ENCODE assay signal across 8 mouse cellular contexts in the genomic region with DNA sequence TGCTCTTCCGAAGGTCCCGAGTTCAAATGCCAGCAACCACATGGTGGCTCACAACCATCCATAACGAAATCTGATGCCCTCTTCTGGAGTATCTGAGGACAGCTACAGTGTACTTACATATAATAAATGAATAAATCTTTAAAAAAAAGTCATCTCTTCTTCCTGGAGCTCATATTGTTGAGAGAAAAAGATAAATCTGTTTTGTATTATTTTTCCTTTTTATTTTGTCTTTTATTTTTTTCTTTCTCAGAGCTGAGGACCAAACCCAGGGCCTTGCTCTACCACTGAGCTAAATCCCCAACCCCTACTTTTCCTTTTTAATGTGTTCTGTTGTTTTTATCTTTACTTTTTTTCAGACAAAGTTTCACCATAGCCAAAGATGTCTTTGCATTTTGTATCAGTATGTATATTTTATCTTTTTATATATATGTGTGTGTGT. TPM values are rescaled to one million over a fixed set of nuclear protein-coding genes. Genes with fewer than 3 reads are reported as not detected.
DNase-seq lines count a peak whose midpoint lies in the region; ATAC-seq and TF ChIP-seq lines count a peak whose summit lies in the region.
"Not testable (repeated sequence)": the region's sequence is repeated elsewhere in the genome, so short reads cannot be mapped to it uniquely, and the experiment has no call there.

No protein-coding gene starts in this region.

- 0 out of 2 replicates have a peak, but pooled peaks have one; percentile 5 for TF ChIP-seq CTCF in cerebellum, adult 2 months (IDR thresholded peaks at IDR 0.05; ENCODE audit: borderline replicate concordance, insufficient read depth, low read depth, low read length)
- not testable (repeated sequence) for TF ChIP-seq CTCF in olfactory bulb, adult 2 months (IDR thresholded peaks at IDR 0.05; ENCODE audit: insufficient read depth, low read depth, low read length)

- peak overlapping the region; percentile 41 for H3K9ac ChIP-seq in forebrain, embryonic 15.5 days (replicated peaks)
- not testable (repeated sequence) for H3K9ac ChIP-seq in hindbrain, embryonic 11.5 days (ENCODE audit: low read depth, low read length); midbrain, embryonic 11.5 days (ENCODE audit: low read length)
- peak overlapping the region; percentile 50; the same call in 1 of the 2 replicates for H3K9ac ChIP-seq in kidney, embryonic 15.5 days
- H3K9ac ChIP-seq in liver, embryonic 13.5 days, result peak overlapping the region; percentile 71

- peak overlapping the region; percentile 60 for H3K4me2 ChIP-seq in forebrain, embryonic 15.5 days (replicated peaks)
- H3K4me2 ChIP-seq in hindbrain, embryonic 11.5 days (replicated peaks; ENCODE audit: low read depth, low read length), result peak overlapping the region; percentile 50
- peak overlapping the region; percentile 73 for H3K4me2 ChIP-seq in kidney, embryonic 15.5 days
- H3K4me2 ChIP-seq in liver, embryonic 13.5 days, result peak overlapping the region; percentile 75
- peak overlapping the region; percentile 49 for H3K4me2 ChIP-seq in midbrain, embryonic 11.5 days

- H3K4me1 ChIP-seq in cerebellum, adult 2 months (ENCODE audit: control insufficient read depth, insufficient read depth, low read length); hindbrain, embryonic 11.5 days (replicated peaks; ENCODE audit: control insufficient read depth, insufficient read depth, low read length); olfactory bulb, adult 2 months (ENCODE audit: control insufficient read depth, insufficient read depth, low read length): not testable (repeated sequence)
- peaks cover 26% of the 10 kb centered on the region for H3K4me1 ChIP-seq in forebrain, embryonic 15.5 days
- peaks cover 23% of the 10 kb centered on the region for H3K4me1 ChIP-seq in kidney, embryonic 15.5 days
- peaks cover 37% of the 10 kb centered on the region for H3K4me1 ChIP-seq in liver, embryonic 13.5 days (replicated peaks)
- H3K4me1 ChIP-seq in midbrain, embryonic 11.5 days (ENCODE audit: control insufficient read depth, insufficient read depth, low read length), result peaks cover 14% of the 10 kb centered on the region

- not testable (repeated sequence) for H3K27me3 ChIP-seq in cerebellum, adult 2 months (ENCODE audit: control insufficient read depth, insufficient read depth, low read length); forebrain, embryonic 15.5 days; hindbrain, embryonic 11.5 days (ENCODE audit: control insufficient read depth, insufficient read depth, low read length); kidney, embryonic 15.5 days; liver, embryonic 13.5 days; midbrain, embryonic 11.5 days (ENCODE audit: control insufficient read depth, insufficient read depth, low read length)

- peaks cover 15% of the 10 kb centered on the region for H3K36me3 ChIP-seq in forebrain, embryonic 15.5 days
- H3K36me3 ChIP-seq in hindbrain, embryonic 11.5 days (ENCODE audit: control insufficient read depth, insufficient read depth, low read length); midbrain, embryonic 11.5 days (ENCODE audit: control insufficient read depth, insufficient read depth, low read length): not testable (repeated sequence)
- peaks cover 31% of the 10 kb centered on the region for H3K36me3 ChIP-seq in kidney, embryonic 15.5 days
- peaks cover 29% of the 10 kb centered on the region for H3K36me3 ChIP-seq in liver, embryonic 13.5 days

- H3K9me3 ChIP-seq in forebrain, embryonic 15.5 days; hindbrain, embryonic 11.5 days (ENCODE audit: control insufficient read depth, low read length); kidney, embryonic 15.5 days (replicated peaks); liver, embryonic 13.5 days (replicated peaks); midbrain, embryonic 11.5 days (ENCODE audit: control insufficient read depth, low read length): not testable (repeated sequence)

- peak; percentile 56 for DNase-seq in A20 (ENCODE audit: low read depth, low spot score)
- DNase-seq in cerebellum, adult 2 months; hindbrain, embryonic 11.5 days (ENCODE audit: low spot score); liver, embryonic 13.5 days; midbrain, embryonic 11.5 days (ENCODE audit: low spot score, missing footprints): not testable (repeated sequence)

- H3K27ac ChIP-seq in cerebellum, adult 2 months (ENCODE audit: insufficient read depth, low read length), result peak overlapping the region; percentile 19; the same call in 1 of the 2 replicates
- H3K27ac ChIP-seq in forebrain, embryonic 15.5 days (replicated peaks), result peak overlapping the region; percentile 88
- not testable (repeated sequence) for H3K27ac ChIP-seq in hindbrain, embryonic 11.5 days (ENCODE audit: low read depth, low read length); midbrain, embryonic 11.5 days (ENCODE audit: low read depth, low read length)
- H3K27ac ChIP-seq in kidney, embryonic 15.5 days, result peak overlapping the region; percentile 99
- peak overlapping the region; percentile 95 for H3K27ac ChIP-seq in liver, embryonic 13.5 days
- H3K27ac ChIP-seq in olfactory bulb, adult 2 months (ENCODE audit: insufficient read depth, low read depth, low read length), result peak overlapping the region; percentile 70; the same call in 1 of the 2 replicates

- peak; percentile 44 for ATAC-seq in forebrain, embryonic 15.5 days (replicated peaks)
- ATAC-seq in hindbrain, embryonic 11.5 days (ENCODE audit: low FRiP score), result peak; percentile 49; the same call in 1 of the 2 replicates
- 0 out of 2 replicates have a peak, but pooled peaks have one; percentile 20 for ATAC-seq in kidney, embryonic 15.5 days (replicated peaks; ENCODE audit: low FRiP score)
- ATAC-seq in liver, embryonic 13.5 days (ENCODE audit: low read depth), result peak; percentile 27
- peak; percentile 22; the same call in 1 of the 2 replicates for ATAC-seq in midbrain, embryonic 11.5 days (ENCODE audit: low FRiP score)

- peak overlapping the region; percentile 48 for H3K4me3 ChIP-seq in cerebellum, adult 2 months (replicated peaks; ENCODE audit: insufficient read depth, low read depth, low read length)
- H3K4me3 ChIP-seq in forebrain, embryonic 15.5 days, result peak overlapping the region; percentile 81
- H3K4me3 ChIP-seq in hindbrain, embryonic 11.5 days (ENCODE audit: low read depth, low read length), result peak overlapping the region; percentile 89
- peak overlapping the region; percentile 84 for H3K4me3 ChIP-seq in kidney, embryonic 15.5 days (replicated peaks)
- H3K4me3 ChIP-seq in liver, embryonic 13.5 days (replicated peaks), result peak overlapping the region; percentile 84
- peak overlapping the region; percentile 85 for H3K4me3 ChIP-seq in midbrain, embryonic 11.5 days (ENCODE audit: low read depth, low read length)
- peak overlapping the region; percentile 52 for H3K4me3 ChIP-seq in olfactory bulb, adult 2 months (ENCODE audit: insufficient read depth, low read depth, low read length)

- under 1% methylated on average over 3 of the region's 3 CpGs for WGBS in cerebellum, adult 2 months
- 9% methylated on average over 3 of the region's 3 CpGs for WGBS in forebrain, embryonic 15.5 days
- WGBS in hindbrain, embryonic 11.5 days, result 5% methylated on average over 3 of the region's 3 CpGs
- 4% methylated on average over 3 of the region's 3 CpGs for WGBS in kidney, embryonic 15.5 days
- WGBS in liver, embryonic 13.5 days (ENCODE audit: insufficient replicate concordance), result 2% methylated on average over 3 of the region's 3 CpGs
- 10% methylated on average over 3 of the region's 3 CpGs for WGBS in midbrain, embryonic 11.5 days
- under 1% methylated on average over 3 of the region's 3 CpGs for WGBS in olfactory bulb, adult 2 months

- not testable (repeated sequence) for TF ChIP-seq POLR2A in cerebellum, adult 2 months (IDR thresholded peaks at IDR 0.05; ENCODE audit: borderline replicate concordance, insufficient read depth, low read length); olfactory bulb, adult 2 months (IDR thresholded peaks at IDR 0.05; ENCODE audit: insufficient read depth, low read depth, low read length)

RNA-seq across cellular contexts. Expression of a gene that starts 0.8 kb away (rescaled TPM):
- polyA plus RNA-seq in cerebellum, adult 2 months (2012; rRNA removed), result 807 and 849 TPM in 2 replicates
- polyA plus RNA-seq in forebrain, embryonic 15.5 days (2015; fragmentation: Nextera tagmentation; extraction: Ambion mirVana), result 220 and 231 TPM in 2 replicates
- 76.5 and 114 TPM in 2 replicates for polyA plus RNA-seq in hindbrain, embryonic 11.5 days (2014; fragmentation: Nextera tagmentation; extraction: Ambion mirVana)
- polyA plus RNA-seq in kidney, embryonic 15.5 days (2015; fragmentation: Nextera tagmentation; extraction: Ambion mirVana), result 225 and 242 TPM in 2 replicates
- 108 and 129 TPM in 2 replicates for polyA plus RNA-seq in liver, embryonic 13.5 days (2015; fragmentation: Nextera tagmentation; extraction: Ambion mirVana)
- 62.0 and 70.9 TPM in 2 replicates for polyA plus RNA-seq in midbrain, embryonic 11.5 days (2014; fragmentation: Nextera tagmentation; extraction: Ambion mirVana)
- 1,039 and 1,720 TPM in 2 replicates for polyA plus RNA-seq in olfactory bulb, adult 2 months (2012; ENCODE audit: insufficient read depth, insufficient read length, low replicate concordance, missing spikeins)

RNA-seq across cellular contexts. Expression of a gene that starts 9.1 kb away (rescaled TPM):
- polyA plus RNA-seq in cerebellum, adult 2 months (2012; rRNA removed), result not detected in 2 replicates
- polyA plus RNA-seq in forebrain, embryonic 15.5 days (2015; fragmentation: Nextera tagmentation; extraction: Ambion mirVana), result not detected in 2 replicates
- 0.11 TPM in 1 of 2 replicates, not detected in the other for polyA plus RNA-seq in hindbrain, embryonic 11.5 days (2014; fragmentation: Nextera tagmentation; extraction: Ambion mirVana)
- polyA plus RNA-seq in kidney, embryonic 15.5 days (2015; fragmentation: Nextera tagmentation; extraction: Ambion mirVana), result not detected in 2 replicates
- polyA plus RNA-seq in liver, embryonic 13.5 days (2015; fragmentation: Nextera tagmentation; extraction: Ambion mirVana), result not detected in 2 replicates
- not detected in 2 replicates for polyA plus RNA-seq in midbrain, embryonic 11.5 days (2014; fragmentation: Nextera tagmentation; extraction: Ambion mirVana)
- polyA plus RNA-seq in olfactory bulb, adult 2 months (2012; ENCODE audit: insufficient read depth, insufficient read length, low replicate concordance, missing spikeins), result not detected in 2 replicates

RNA-seq across cellular contexts. Expression of a gene that starts 17.1 kb away (rescaled TPM):
- polyA plus RNA-seq in cerebellum, adult 2 months (2012; rRNA removed), result 0.07 and 0.29 TPM in 2 replicates
- polyA plus RNA-seq in forebrain, embryonic 15.5 days (2015; fragmentation: Nextera tagmentation; extraction: Ambion mirVana), result not detected in 2 replicates
- 0.99 and 1.2 TPM in 2 replicates for polyA plus RNA-seq in hindbrain, embryonic 11.5 days (2014; fragmentation: Nextera tagmentation; extraction: Ambion mirVana)
- 1.1 and 1.4 TPM in 2 replicates for polyA plus RNA-seq in kidney, embryonic 15.5 days (2015; fragmentation: Nextera tagmentation; extraction: Ambion mirVana)
- 0.35 and 0.37 TPM in 2 replicates for polyA plus RNA-seq in liver, embryonic 13.5 days (2015; fragmentation: Nextera tagmentation; extraction: Ambion mirVana)
- polyA plus RNA-seq in midbrain, embryonic 11.5 days (2014; fragmentation: Nextera tagmentation; extraction: Ambion mirVana), result 0.23 and 0.44 TPM in 2 replicates
- polyA plus RNA-seq in olfactory bulb, adult 2 months (2012; ENCODE audit: insufficient read depth, insufficient read length, low replicate concordance, missing spikeins), result not detected in 2 replicates

RNA-seq across cellular contexts. Expression of a gene that starts 24.3 kb away (rescaled TPM):
- 0.59 and 1.1 TPM in 2 replicates for polyA plus RNA-seq in cerebellum, adult 2 months (2012; rRNA removed)
- 0.68 and 1.4 TPM in 2 replicates for polyA plus RNA-seq in forebrain, embryonic 15.5 days (2015; fragmentation: Nextera tagmentation; extraction: Ambion mirVana)
- 0.47 TPM in 1 of 2 replicates, not detected in the other for polyA plus RNA-seq in hindbrain, embryonic 11.5 days (2014; fragmentation: Nextera tagmentation; extraction: Ambion mirVana)
- polyA plus RNA-seq in kidney, embryonic 15.5 days (2015; fragmentation: Nextera tagmentation; extraction: Ambion mirVana), result not detected in 2 replicates
- polyA plus RNA-seq in liver, embryonic 13.5 days (2015; fragmentation: Nextera tagmentation; extraction: Ambion mirVana), result not detected in 2 replicates
- not detected in 2 replicates for polyA plus RNA-seq in midbrain, embryonic 11.5 days (2014; fragmentation: Nextera tagmentation; extraction: Ambion mirVana)
- not detected in 2 replicates for polyA plus RNA-seq in olfactory bulb, adult 2 months (2012; ENCODE audit: insufficient read depth, insufficient read length, low replicate concordance, missing spikeins)

RNA-seq across cellular contexts. Expression of a gene that starts 26.0 kb away (rescaled TPM):
- polyA plus RNA-seq in cerebellum, adult 2 months (2012; rRNA removed), result 92.6 and 103 TPM in 2 replicates
- polyA plus RNA-seq in forebrain, embryonic 15.5 days (2015; fragmentation: Nextera tagmentation; extraction: Ambion mirVana), result 9.1 and 10.5 TPM in 2 replicates
- 0.92 and 1.7 TPM in 2 replicates for polyA plus RNA-seq in hindbrain, embryonic 11.5 days (2014; fragmentation: Nextera tagmentation; extraction: Ambion mirVana)
- polyA plus RNA-seq in kidney, embryonic 15.5 days (2015; fragmentation: Nextera tagmentation; extraction: Ambion mirVana), result 0.41 and 0.96 TPM in 2 replicates
- polyA plus RNA-seq in liver, embryonic 13.5 days (2015; fragmentation: Nextera tagmentation; extraction: Ambion mirVana), result not detected in 2 replicates
- 0.75 and 1.2 TPM in 2 replicates for polyA plus RNA-seq in midbrain, embryonic 11.5 days (2014; fragmentation: Nextera tagmentation; extraction: Ambion mirVana)
- polyA plus RNA-seq in olfactory bulb, adult 2 months (2012; ENCODE audit: insufficient read depth, insufficient read length, low replicate concordance, missing spikeins), result not detected in 2 replicates
